Mouse (Mus musculus) layer of hippocampus, adult 8-10 months (tissue): ENCODE measurements at regions not wholly inside any gene's neighbourhood (a gene's known extent, or its start where the extent isn't known, plus 50 kb on each side); places are given as distances from the start of the nearest gene placed in this dataset.

ENCODE experiments used
- DNase-seq, 2 experiments: peaks; one replicate each; pipeline ENCODE4 v3.0.0; 2022; ENCODE audit warnings: low spot score in 2 of 2

GRCm38 (mm10) chr1:35957425-35958372 is 110.5 kb upstream of the Hs6st1 start:
- no peak for DNase-seq

GRCm38 (mm10) chr1:35959729-35960128 is 108.5 kb upstream of the Hs6st1 start:
- DNase-seq: no peak

GRCm38 (mm10) chr1:35960844-35961243 is 107.4 kb upstream of the Hs6st1 start:
- no peak for DNase-seq

GRCm38 (mm10) chr1:35961923-35962322 is 106.3 kb upstream of the Hs6st1 start:
- DNase-seq: no peak

GRCm38 (mm10) chr1:35968489-35968888 is 99.7 kb upstream of the Hs6st1 start:
- no peak for DNase-seq

GRCm38 (mm10) chr1:35971435-35972189 is 96.6 kb upstream of the Hs6st1 start:
- no peak for DNase-seq

- DNase-seq: no peak
Measured at GRCm38 (mm10) chr1:35972190-35972584, 96.0 kb upstream of the Hs6st1 start.

- DNase-seq: peak; percentile 4 to 20
Measured at GRCm38 (mm10) chr1:35973386-35973785, 94.8 kb upstream of the Hs6st1 start.

- no peak for DNase-seq
Measured at GRCm38 (mm10) chr1:35975611-35976208, 92.5 kb upstream of the Hs6st1 start.

- DNase-seq: no peak
Measured at GRCm38 (mm10) chr1:35976528-35976927, 91.7 kb upstream of the Hs6st1 start.

GRCm38 (mm10) chr1:35978116-35978515 is 90.1 kb upstream of the Hs6st1 start:
- no peak for DNase-seq

- no peak for DNase-seq
Measured at GRCm38 (mm10) chr1:35978766-35979165, 89.4 kb upstream of the Hs6st1 start.

GRCm38 (mm10) chr1:35981226-35981625 is 87.0 kb upstream of the Hs6st1 start:
- DNase-seq: no peak

GRCm38 (mm10) chr1:35983361-35983760 is 84.8 kb upstream of the Hs6st1 start:
- no peak for DNase-seq

- DNase-seq: no peak
Measured at GRCm38 (mm10) chr1:35985318-35985717, 82.9 kb upstream of the Hs6st1 start.

GRCm38 (mm10) chr1:35986666-35987065 is 81.5 kb upstream of the Hs6st1 start:
- no peak for DNase-seq

GRCm38 (mm10) chr1:35992227-35992909 is 75.8 kb upstream of the Hs6st1 start:
- no peak for DNase-seq

GRCm38 (mm10) chr1:35992937-35993336 is 75.3 kb upstream of the Hs6st1 start:
- DNase-seq: no peak

- DNase-seq: peak; percentile 53 to 58
Measured at GRCm38 (mm10) chr1:35995691-35996090, 72.5 kb upstream of the Hs6st1 start.

GRCm38 (mm10) chr1:36001319-36001718 is 66.9 kb upstream of the Hs6st1 start:
- no peak for DNase-seq

GRCm38 (mm10) chr1:36001821-36002220 is 66.4 kb upstream of the Hs6st1 start:
- no peak for DNase-seq
